Mouse (Mus musculus) intestine, embryonic 16.5 days (tissue): ENCODE measurements around the gene Ece1. TPM values are rescaled to one million over a fixed set of nuclear protein-coding genes. Genes with fewer than 3 reads are reported as not detected.

Experiments
- ATAC-seq: fragments of 200-750 bp; cut with Nextera tagmentation; 2 replicates; pipeline ENCODE4 v1.8.0; 2017; ENCODE audit warnings: moderate TSS enrichment, moderate library complexity
- H3K27ac ChIP-seq: fragments of 300-500 bp; sonication (generic); 2 replicates; pipeline ENCODE4 v1.5.1; 2014; ENCODE audit warnings: mild to moderate bottlenecking, low read length
- H3K27me3 ChIP-seq: fragments of 300-500 bp; sonication (generic); replicated peaks from 2 replicates; pipeline ENCODE4 v1.6.1; 2014; ENCODE audit warnings: low read length, control low read depth, mixed read lengths; ENCODE audit not compliant: control insufficient read depth, insufficient read depth
- H3K36me3 ChIP-seq: fragments of 300-500 bp; sonication (generic); 2 replicates; pipeline ENCODE4 v1.6.1; 2014; ENCODE audit warnings: low read length, control low read depth; ENCODE audit not compliant: control insufficient read depth, insufficient read depth
- H3K4me1 ChIP-seq: fragments of 300-500 bp; sonication (generic); 2 replicates; pipeline ENCODE4 v1.6.1; 2014; ENCODE audit warnings: low read length, control low read depth, mixed read lengths; ENCODE audit not compliant: control insufficient read depth, insufficient read depth
- H3K4me2 ChIP-seq: fragments of 300-500 bp; sonication (generic); 2 replicates; pipeline ENCODE4 v1.6.1; 2014; ENCODE audit warnings: low read depth, low read length, control low read depth
- H3K4me3 ChIP-seq: fragments of 300-500 bp; sonication (generic); 2 replicates; pipeline ENCODE4 v1.5.1; 2014; ENCODE audit warnings: mild to moderate bottlenecking, low read length
- H3K9ac ChIP-seq: fragments of 300-500 bp; sonication (generic); 2 replicates; pipeline ENCODE4 v1.6.1; 2014; ENCODE audit warnings: low read depth, low read length
- H3K9me3 ChIP-seq: fragments of 300-500 bp; sonication (generic); 2 replicates; pipeline ENCODE4 v1.6.1; 2016; ENCODE audit warnings: low read length, control low read depth; ENCODE audit not compliant: control insufficient read depth
- WGBS: fragments of 180-500 bp; shearing (Covaris S2); extraction: QIAGEN DNeasy Blood & Tissue Kit; methylation state at CpG from one replicate; pipeline ENCODE4 v1.1.7; 2014; 5-methylcytosine and 5-hydroxymethylcytosine counted together
- polyA plus RNA-seq: library from polyadenylated mRNA; unstranded; fragments of >200 nt; fragmentation: Nextera tagmentation; extraction: Ambion mirVana; gene quantifications from 2 replicates; pipeline ENCODE4 v1.2.1, GENCODE M21; 2015

Gene Ece1
- 56.0 and 63.0 TPM in 2 replicates for polyA plus RNA-seq

DNA sequence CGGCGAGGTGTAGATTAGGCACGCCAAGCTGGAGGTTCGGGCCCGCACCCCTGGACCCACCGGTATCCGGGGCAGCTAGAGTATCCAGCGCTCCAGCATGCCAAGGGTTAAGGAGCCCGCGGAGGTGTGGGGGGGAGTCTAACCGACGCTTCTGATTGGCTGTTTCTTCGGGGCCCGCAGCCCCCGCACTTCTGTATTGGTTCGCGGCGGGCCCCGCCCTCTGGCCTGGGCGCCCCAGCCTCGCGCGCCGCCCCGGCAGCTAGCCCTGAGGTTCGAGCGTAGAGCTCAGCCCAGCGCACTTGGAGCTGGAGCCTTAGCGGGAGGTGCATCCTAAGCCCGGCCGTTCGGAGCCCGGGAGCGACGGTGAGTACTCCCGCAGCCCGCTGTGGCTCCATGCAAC lies at the start of gene Ece1:
Gene Ece1 (plus strand): TSS at position 219 of the 400 bp plus-strand sequence.
- no peaks in the 10 kb centered on the region for H3K36me3 ChIP-seq
- no peaks in the 10 kb centered on the region for H3K27me3 ChIP-seq
- H3K4me3 ChIP-seq = peak within 1 kb of the TSS; percentile 92
- H3K9me3 ChIP-seq = no peaks in the 10 kb centered on the region
- peaks cover 47% of the 10 kb centered on the region for H3K4me1 ChIP-seq
- H3K27ac ChIP-seq = peak within 1 kb of the TSS; percentile 94
- peak within 1 kb of the TSS; percentile 66 for H3K4me2 ChIP-seq
- under 1% methylated on average over 37 of the region's 37 CpGs for WGBS
- peak within 1 kb of the TSS; percentile 98 for H3K9ac ChIP-seq
- peak; percentile 92 for ATAC-seq

- no peaks in the 10 kb centered on the region for H3K9me3 ChIP-seq
- H3K27ac ChIP-seq = no peak overlapping the region
- no peaks in the 10 kb centered on the region for H3K4me1 ChIP-seq
- H3K27me3 ChIP-seq = no peaks in the 10 kb centered on the region
- ATAC-seq = no peak
- H3K4me3 ChIP-seq = no peak overlapping the region
- 65% methylated on average over 13 of the region's 13 CpGs for WGBS
- H3K4me2 ChIP-seq = no peak overlapping the region
- H3K9ac ChIP-seq = no peak overlapping the region
- H3K36me3 ChIP-seq = no peaks in the 10 kb centered on the region
Observed at GRCm38 (mm10) chr4:137812946-137813708, 48.9 kb upstream of the Ece1 start.

DNA sequence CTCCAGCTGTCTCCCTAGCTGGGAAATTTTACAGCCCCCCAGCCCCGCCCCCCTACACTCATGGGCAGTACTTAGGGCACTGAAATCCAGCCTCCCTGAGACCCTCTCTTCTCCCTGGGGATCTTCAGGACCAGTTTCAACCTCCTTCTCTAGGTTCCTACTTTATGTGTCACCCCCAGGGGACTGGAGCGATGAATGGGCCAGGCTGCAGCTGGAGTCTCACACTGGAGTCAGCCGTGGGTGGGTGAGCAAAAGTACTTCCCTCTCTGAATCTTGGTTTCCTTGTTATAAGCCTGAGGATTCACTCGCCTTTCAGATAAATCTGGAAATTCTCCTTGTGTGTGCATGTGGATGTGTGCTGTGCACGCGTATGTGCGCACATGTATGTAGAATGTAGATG lies 47.9 kb upstream of the Ece1 start:
- Histone ChIP-seq H3K4me2 (no peak overlapping the region), H3K36me3 (no peaks in the 10 kb centered on the region), H3K4me3 (no peak overlapping the region), H3K4me1 (no peaks in the 10 kb centered on the region), H3K9me3 (no peaks in the 10 kb centered on the region), H3K27ac (no peak overlapping the region), H3K27me3 (no peaks in the 10 kb centered on the region), H3K9ac (no peak overlapping the region)
- no peak for ATAC-seq
- 76% methylated on average over 7 of the region's 7 CpGs for WGBS

DNA sequence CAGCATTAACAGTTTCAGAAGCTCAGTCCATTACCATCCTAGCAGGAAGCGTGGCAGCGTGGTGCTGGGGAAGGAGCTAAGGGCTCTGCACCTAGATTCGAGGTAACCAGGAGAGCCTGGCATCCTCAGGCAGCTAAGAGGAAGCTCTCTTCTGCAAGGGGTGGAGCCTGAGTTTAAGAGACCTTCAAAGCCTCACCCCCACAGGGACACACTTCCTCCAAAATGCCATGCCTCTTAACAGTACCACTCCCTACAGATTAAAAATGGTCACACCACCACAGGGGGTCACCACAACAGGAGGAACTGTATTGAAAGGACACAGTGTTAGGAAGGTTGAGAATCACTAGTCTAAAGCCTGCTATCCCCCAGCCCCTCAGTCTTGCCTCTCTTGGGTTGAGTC lies 46.6 kb upstream of the Ece1 start:
- Histone ChIP-seq H3K4me3 (no peak overlapping the region), H3K4me2 (no peak overlapping the region), H3K4me1 (no peaks in the 10 kb centered on the region), H3K9me3 (no peaks in the 10 kb centered on the region), H3K27ac (no peak overlapping the region), H3K27me3 (no peaks in the 10 kb centered on the region), H3K36me3 (no peaks in the 10 kb centered on the region), H3K9ac (no peak overlapping the region)
- no peak for ATAC-seq
- 77% methylated on average over 3 of the region's 3 CpGs for WGBS

DNA sequence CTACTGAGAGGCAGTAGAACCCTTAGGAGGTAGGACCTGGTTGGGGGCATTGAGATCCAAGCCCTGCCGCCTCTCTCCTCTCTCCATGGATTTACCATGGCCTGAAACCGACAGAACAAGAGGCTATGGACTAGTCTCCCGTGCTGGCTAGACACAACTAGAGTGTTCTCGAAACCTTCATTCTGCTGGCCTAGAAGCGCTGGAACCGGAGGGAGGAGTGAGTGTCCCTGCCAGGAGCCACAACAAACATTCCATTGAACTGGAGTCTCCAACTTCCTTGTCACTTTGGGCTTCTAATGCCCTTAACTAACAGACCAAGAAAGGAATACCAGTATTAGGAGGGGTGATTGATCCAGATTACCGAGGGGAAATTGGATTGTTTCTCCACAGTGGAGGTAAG lies 45.8 kb upstream of the Ece1 start:
- no peak overlapping the region for H3K4me3 ChIP-seq
- 74% methylated on average over 7 of the region's 7 CpGs for WGBS
- H3K27ac ChIP-seq = no peak overlapping the region
- no peak overlapping the region for H3K4me2 ChIP-seq
- H3K36me3 ChIP-seq = no peaks in the 10 kb centered on the region
- H3K27me3 ChIP-seq = no peaks in the 10 kb centered on the region
- no peaks in the 10 kb centered on the region for H3K9me3 ChIP-seq
- H3K4me1 ChIP-seq = no peaks in the 10 kb centered on the region
- no peak for ATAC-seq
- no peak overlapping the region for H3K9ac ChIP-seq

GRCm38 (mm10) chr4:137818341-137818740 lies 43.7 kb upstream of the Ece1 start:
- H3K9me3 ChIP-seq = no peaks in the 10 kb centered on the region
- WGBS = 75% methylated on average over 3 of the region's 3 CpGs
- no peak overlapping the region for H3K27ac ChIP-seq
- no peaks in the 10 kb centered on the region for H3K4me1 ChIP-seq
- no peak overlapping the region for H3K4me3 ChIP-seq
- ATAC-seq = no peak
- no peaks in the 10 kb centered on the region for H3K27me3 ChIP-seq
- no peak overlapping the region for H3K9ac ChIP-seq
- no peak overlapping the region for H3K4me2 ChIP-seq
- no peaks in the 10 kb centered on the region for H3K36me3 ChIP-seq

GRCm38 (mm10) chr4:137819487-137819886 lies 42.5 kb upstream of the Ece1 start:
- H3K27ac ChIP-seq = no peak overlapping the region
- 74% methylated on average over 2 of the region's 2 CpGs for WGBS
- H3K9me3 ChIP-seq = no peaks in the 10 kb centered on the region
- ATAC-seq = no peak
- no peak overlapping the region for H3K4me3 ChIP-seq
- H3K9ac ChIP-seq = no peak overlapping the region
- H3K4me1 ChIP-seq = no peaks in the 10 kb centered on the region
- H3K36me3 ChIP-seq = no peaks in the 10 kb centered on the region
- H3K4me2 ChIP-seq = no peak overlapping the region
- H3K27me3 ChIP-seq = no peaks in the 10 kb centered on the region

- Histone ChIP-seq H3K36me3 (no peaks in the 10 kb centered on the region), H3K27ac (no peak overlapping the region), H3K27me3 (no peaks in the 10 kb centered on the region), H3K4me3 (no peak overlapping the region), H3K9ac (no peak overlapping the region), H3K9me3 (no peaks in the 10 kb centered on the region), H3K4me1 (no peaks in the 10 kb centered on the region), H3K4me2 (no peak overlapping the region)
- WGBS = 32% methylated on average over 3 of the region's 3 CpGs
- ATAC-seq = no peak
Observed at GRCm38 (mm10) chr4:137820721-137821120, 41.3 kb upstream of the Ece1 start.

GRCm38 (mm10) chr4:137822537-137822936 lies 39.5 kb upstream of the Ece1 start:
- H3K4me1 ChIP-seq = no peaks in the 10 kb centered on the region

DNA sequence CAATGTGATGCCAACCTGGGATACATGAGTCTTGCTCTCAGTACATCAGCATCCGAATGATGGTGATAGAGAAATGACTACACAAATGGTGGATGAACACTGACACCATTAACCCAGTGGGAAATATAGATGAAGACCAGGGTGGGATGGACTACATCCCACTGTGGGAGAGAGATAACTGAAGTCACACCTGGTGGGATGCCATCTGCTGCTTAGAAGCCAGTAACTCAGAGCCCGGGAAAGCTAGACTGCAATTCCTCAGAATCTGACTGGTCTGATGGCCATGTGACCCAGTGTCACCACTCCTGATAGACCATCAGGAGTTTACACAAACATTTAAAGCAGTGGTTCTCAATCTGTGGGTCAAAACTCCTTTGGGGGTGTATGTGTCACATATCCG lies 38.5 kb upstream of the Ece1 start:
- Histone ChIP-seq H3K4me2 (no peak overlapping the region), H3K4me3 (no peak overlapping the region), H3K27me3 (no peaks in the 10 kb centered on the region), H3K9ac (no peak overlapping the region), H3K4me1 (no peaks in the 10 kb centered on the region), H3K27ac (no peak overlapping the region), H3K9me3 (no peaks in the 10 kb centered on the region), H3K36me3 (no peaks in the 10 kb centered on the region)
- no peak for ATAC-seq
- WGBS = 79% methylated on average over 3 of the region's 3 CpGs

More at GRCm38 (mm10) chr4:137822537-137822936, 39.5 kb upstream of the Ece1 start:
- no peak overlapping the region for H3K9ac ChIP-seq
- no peaks in the 10 kb centered on the region for H3K27me3 ChIP-seq
- no peak overlapping the region for H3K27ac ChIP-seq
- H3K4me3 ChIP-seq = no peak overlapping the region
- no peak overlapping the region for H3K4me2 ChIP-seq
- no peaks in the 10 kb centered on the region for H3K36me3 ChIP-seq
- WGBS = 90% methylated on average over 5 of the region's 5 CpGs
- ATAC-seq = no peak
- H3K9me3 ChIP-seq = no peaks in the 10 kb centered on the region
